Mouse (Mus musculus) stomach, embryonic 14.5 days (tissue): ENCODE data around the gene Piwil4. TPM values are rescaled to one million over a fixed set of nuclear protein-coding genes. Genes with fewer than 3 reads are reported as not detected.

ENCODE experiments used
- ATAC-seq: fragments of 200-750 bp; cut with Nextera tagmentation; 2 replicates; pipeline ENCODE4 v1.8.0; 2017; ENCODE audit warnings: low read depth, moderate TSS enrichment; ENCODE audit not compliant: insufficient number of reproducible peaks, insufficient read depth, low FRiP score
- H3K27ac ChIP-seq: fragments of 300-500 bp; sonication (generic); 2 replicates; pipeline ENCODE4 v1.5.1; 2014; ENCODE audit warnings: mild to moderate bottlenecking, low read length, moderate library complexity, mixed read lengths
- H3K27me3 ChIP-seq: fragments of 300-500 bp; sonication (generic); 2 replicates; pipeline ENCODE4 v1.6.1; 2014; ENCODE audit warnings: low read length, control low read depth, mixed read lengths; ENCODE audit not compliant: control insufficient read depth, insufficient read depth
- H3K36me3 ChIP-seq: fragments of 300-500 bp; sonication (generic); 2 replicates; pipeline ENCODE4 v1.6.1; 2014; ENCODE audit warnings: mild to moderate bottlenecking, control low read depth, low read length, moderate library complexity, mixed read lengths; ENCODE audit not compliant: control insufficient read depth, insufficient read depth
- H3K4me1 ChIP-seq: fragments of 300-500 bp; sonication (generic); 2 replicates; pipeline ENCODE4 v1.6.1; 2014; ENCODE audit warnings: low read length, control low read depth, mixed read lengths; ENCODE audit not compliant: control insufficient read depth, insufficient read depth
- H3K4me2 ChIP-seq: fragments of 300-500 bp; sonication (generic); replicated peaks from 2 replicates; pipeline ENCODE4 v1.6.1; 2014; ENCODE audit warnings: low read depth, low read length, control low read depth
- H3K4me3 ChIP-seq: fragments of 300-500 bp; sonication (generic); 2 replicates; pipeline ENCODE4 v1.5.1; 2014; ENCODE audit warnings: low read depth, low read length, control low read depth
- H3K9ac ChIP-seq: fragments of 300-500 bp; sonication (generic); replicated peaks from 2 replicates; pipeline ENCODE4 v1.6.1; 2014; ENCODE audit warnings: low read depth, mild to moderate bottlenecking, control low read depth, low read length, moderate library complexity, mixed read lengths
- H3K9me3 ChIP-seq: fragments of 300-500 bp; sonication (generic); 2 replicates; pipeline ENCODE4 v1.6.1; 2016; ENCODE audit warnings: low read depth, low read length, control low read depth; ENCODE audit not compliant: control insufficient read depth
- WGBS: fragments of 180-500 bp; shearing (Covaris S2); extraction: QIAGEN DNeasy Blood & Tissue Kit; methylation state at CpG from one replicate; pipeline ENCODE4 v1.1.7; 2014; 5-methylcytosine and 5-hydroxymethylcytosine counted together
- polyA plus RNA-seq: library from polyadenylated mRNA; unstranded; fragments of >200 nt; fragmentation: Nextera tagmentation; extraction: Ambion mirVana; gene quantifications from 2 replicates; pipeline ENCODE4 v1.2.1, GENCODE M21; 2014

Gene Piwil4
- polyA plus RNA-seq, 1 experiment from 2014 or later = 0.12 TPM

DNA sequence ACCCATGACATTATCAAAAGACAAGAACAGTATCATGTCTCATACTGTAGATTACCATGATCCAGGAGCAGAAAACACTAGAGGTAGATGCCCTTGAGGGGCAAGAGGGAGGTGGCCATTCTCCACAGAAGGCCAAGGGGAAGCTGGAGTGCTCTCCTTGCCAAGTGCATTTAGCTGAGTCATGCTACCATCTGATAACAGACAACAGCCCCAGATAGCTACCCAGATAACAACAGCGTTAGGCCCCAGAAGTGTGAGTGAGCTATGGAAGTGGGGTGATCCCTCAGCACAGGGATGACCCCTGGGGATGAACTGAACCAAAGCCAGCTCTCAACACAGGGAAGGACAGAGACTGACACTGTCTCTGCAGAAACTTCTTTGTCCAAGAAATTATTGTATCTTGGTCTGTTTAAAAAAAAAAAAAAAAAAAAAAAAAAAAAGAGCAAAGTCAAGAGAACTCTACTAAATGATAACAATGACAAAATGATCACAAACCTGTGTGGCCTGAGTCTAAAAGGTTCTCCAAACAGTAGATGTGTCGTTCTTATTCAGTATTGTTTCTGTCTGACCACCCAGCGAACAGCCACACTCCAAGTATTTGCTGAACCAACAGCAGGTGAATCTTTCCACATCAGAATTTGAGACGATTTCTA lies 909 bp downstream of the Piwil4 start:
- H3K4me2 ChIP-seq = no peak overlapping the region
- H3K36me3 ChIP-seq = no peaks in the 10 kb centered on the region
- no peak overlapping the region for H3K4me3 ChIP-seq
- 66% methylated on average over 4 of the region's 4 CpGs for WGBS
- H3K27ac ChIP-seq = no peak overlapping the region
- H3K9me3 ChIP-seq = no peaks in the 10 kb centered on the region
- H3K4me1 ChIP-seq = no peaks in the 10 kb centered on the region
- no peak overlapping the region for H3K9ac ChIP-seq
- H3K27me3 ChIP-seq = no peaks in the 10 kb centered on the region
- ATAC-seq = no peak

DNA sequence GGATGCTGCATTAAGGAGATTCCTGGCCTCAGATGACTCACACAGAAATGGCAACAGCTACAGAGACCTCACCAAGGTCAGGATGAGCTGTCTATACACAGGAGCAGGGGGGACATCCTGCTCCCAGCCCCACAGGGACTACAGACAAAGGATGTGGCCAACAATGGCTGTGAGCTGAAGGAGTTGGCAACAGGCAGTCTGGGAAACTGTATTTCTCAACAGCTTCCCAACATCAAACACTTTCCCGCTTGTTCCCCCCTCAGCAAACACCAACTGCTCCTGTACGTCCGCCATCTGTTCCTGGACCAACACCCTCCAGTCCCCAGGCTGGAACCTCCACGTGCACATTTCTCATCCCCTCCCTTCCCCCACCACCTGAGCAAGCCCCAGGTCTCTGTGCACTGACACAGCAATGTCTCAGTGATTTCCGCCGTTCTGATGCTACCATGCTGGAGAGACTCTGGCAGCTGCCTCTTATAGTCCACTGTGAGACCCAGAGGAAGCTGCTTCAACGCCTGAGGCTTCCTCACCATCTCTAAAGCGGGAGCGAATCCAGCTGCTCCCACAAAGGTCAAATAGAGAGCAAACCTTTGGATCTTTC lies 9.5 kb downstream of the Piwil4 start:
- WGBS = 20% methylated on average over 9 of the region's 9 CpGs
- Histone ChIP-seq H3K27me3 (no peaks in the 10 kb centered on the region), H3K9ac (no peak overlapping the region), H3K9me3 (no peaks in the 10 kb centered on the region), H3K4me3 (no peak overlapping the region), H3K27ac (no peak overlapping the region), H3K4me2 (no peak overlapping the region), H3K4me1 (peaks cover 5% of the 10 kb centered on the region; the same call in 1 of the 2 replicates), H3K36me3 (no peaks in the 10 kb centered on the region)
- peak; percentile 75; the same call in 1 of the 2 replicates for ATAC-seq

DNA sequence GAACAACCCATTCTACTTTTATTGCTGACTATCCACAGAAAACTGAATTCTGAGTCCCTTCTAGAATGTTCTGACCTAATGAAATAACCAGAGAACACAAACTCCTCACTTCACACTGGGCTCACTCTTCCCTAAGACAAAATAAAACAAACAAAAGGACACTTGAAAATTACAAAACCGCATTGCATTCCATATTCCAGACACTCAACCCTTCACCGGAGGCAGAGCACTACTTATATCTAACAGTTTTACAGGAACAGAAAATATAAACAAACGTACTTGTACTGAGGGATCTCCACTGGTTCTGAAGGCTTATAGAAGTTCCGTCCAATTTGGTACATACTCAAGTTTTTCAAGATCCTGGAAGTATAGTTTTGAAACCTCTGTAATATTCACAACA lies 12.2 kb downstream of the Piwil4 start:
- WGBS = 69% methylated on average over 4 of the region's 4 CpGs
- Histone ChIP-seq H3K9ac (no peak overlapping the region), H3K4me1 (peaks cover 5% of the 10 kb centered on the region; the same call in 1 of the 2 replicates), H3K27ac (no peak overlapping the region), H3K9me3 (no peaks in the 10 kb centered on the region), H3K27me3 (no peaks in the 10 kb centered on the region), H3K36me3 (no peaks in the 10 kb centered on the region), H3K4me2 (no peak overlapping the region), H3K4me3 (no peak overlapping the region)
- ATAC-seq = no peak

DNA sequence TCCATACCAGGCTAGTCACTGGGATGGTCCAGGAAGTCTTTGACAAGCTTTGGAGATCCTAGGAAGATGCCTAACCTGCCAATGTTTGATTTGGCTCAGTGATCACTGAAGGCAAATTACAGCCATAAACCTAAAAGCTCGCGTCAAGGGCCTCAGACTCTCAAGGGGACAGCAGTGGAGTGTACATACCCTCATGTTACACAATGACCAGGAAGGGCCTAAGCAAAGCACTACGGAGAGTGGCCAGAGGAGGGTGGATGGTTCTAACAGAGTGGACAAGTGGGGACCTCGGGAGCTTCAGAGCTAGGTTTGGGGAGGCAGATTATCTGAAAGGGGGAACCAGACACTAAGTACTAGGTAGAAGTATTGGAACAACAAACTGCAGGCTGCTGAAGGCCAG lies 13.9 kb downstream of the Piwil4 start:
- Histone ChIP-seq H3K4me3 (no peak overlapping the region), H3K4me1 (peaks cover 5% of the 10 kb centered on the region; the same call in 1 of the 2 replicates), H3K9me3 (no peaks in the 10 kb centered on the region), H3K36me3 (no peaks in the 10 kb centered on the region), H3K9ac (no peak overlapping the region), H3K27me3 (no peaks in the 10 kb centered on the region), H3K27ac (no peak overlapping the region), H3K4me2 (no peak overlapping the region)
- no peak for ATAC-seq
- WGBS = 90% methylated on average over 4 of the region's 4 CpGs

DNA sequence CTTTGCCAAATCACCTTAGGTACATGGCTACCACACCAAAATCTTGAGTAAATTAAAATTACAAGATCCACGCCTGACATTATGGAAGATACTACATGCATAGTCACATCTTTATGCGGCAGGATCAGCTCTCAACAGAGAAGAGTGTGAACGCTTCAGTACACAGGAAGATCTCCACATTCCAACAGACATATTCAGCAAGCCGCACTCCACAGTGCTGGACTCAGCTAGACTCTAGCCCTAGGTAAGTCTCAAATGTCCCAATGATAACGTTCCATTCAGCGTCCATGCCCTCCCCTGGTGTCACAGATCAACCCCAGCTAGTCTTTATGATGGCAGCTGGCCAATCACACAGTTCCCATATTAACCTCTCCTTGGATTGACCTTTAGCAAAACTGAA lies 14.5 kb downstream of the Piwil4 start:
- Histone ChIP-seq H3K27ac (no peak overlapping the region), H3K4me3 (no peak overlapping the region), H3K4me2 (no peak overlapping the region), H3K36me3 (no peaks in the 10 kb centered on the region), H3K9me3 (no peaks in the 10 kb centered on the region), H3K4me1 (peaks cover 3% of the 10 kb centered on the region; the same call in 1 of the 2 replicates), H3K27me3 (no peaks in the 10 kb centered on the region), H3K9ac (no peak overlapping the region)
- 89% methylated on average over 6 of the region's 6 CpGs for WGBS
- ATAC-seq = no peak

DNA sequence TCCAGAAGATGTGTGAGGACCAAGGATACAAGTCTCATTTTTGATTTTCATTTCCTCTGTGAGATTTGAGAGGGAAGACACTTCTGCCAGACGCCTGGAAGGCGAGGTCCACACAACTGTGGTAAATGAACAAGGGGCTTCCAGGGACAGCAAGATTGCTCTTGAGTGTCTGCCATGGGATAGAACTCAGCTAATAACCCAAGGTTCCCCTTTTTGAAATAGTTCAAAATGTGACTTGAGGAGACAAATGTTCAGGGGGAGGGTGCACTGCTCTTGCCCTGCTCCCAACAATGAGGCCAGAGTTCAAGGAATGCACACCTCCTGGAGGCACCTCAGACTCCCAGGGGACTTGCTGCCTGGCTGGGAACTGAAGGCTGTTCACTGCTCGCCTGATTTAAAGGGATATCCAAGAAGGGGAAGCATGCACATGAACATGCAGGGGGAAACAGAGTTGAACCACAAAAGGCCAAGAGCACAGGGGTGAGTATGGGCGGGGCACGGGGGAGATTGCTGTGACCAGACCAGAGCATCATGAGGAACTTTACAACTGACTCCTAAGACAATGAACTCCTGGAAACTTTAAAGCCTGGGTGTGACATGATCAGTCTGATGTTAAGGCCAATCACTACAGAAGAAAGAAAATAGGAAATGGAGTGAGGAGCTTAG lies 15.6 kb downstream of the Piwil4 start:
- no peak overlapping the region for H3K4me2 ChIP-seq
- no peak overlapping the region for H3K9ac ChIP-seq
- no peaks in the 10 kb centered on the region for H3K27me3 ChIP-seq
- no peak overlapping the region for H3K4me3 ChIP-seq
- no peaks in the 10 kb centered on the region for H3K4me1 ChIP-seq
- no peaks in the 10 kb centered on the region for H3K9me3 ChIP-seq
- ATAC-seq = no peak
- 70% methylated on average over 5 of the region's 5 CpGs for WGBS
- H3K27ac ChIP-seq = no peak overlapping the region
- no peaks in the 10 kb centered on the region for H3K36me3 ChIP-seq

DNA sequence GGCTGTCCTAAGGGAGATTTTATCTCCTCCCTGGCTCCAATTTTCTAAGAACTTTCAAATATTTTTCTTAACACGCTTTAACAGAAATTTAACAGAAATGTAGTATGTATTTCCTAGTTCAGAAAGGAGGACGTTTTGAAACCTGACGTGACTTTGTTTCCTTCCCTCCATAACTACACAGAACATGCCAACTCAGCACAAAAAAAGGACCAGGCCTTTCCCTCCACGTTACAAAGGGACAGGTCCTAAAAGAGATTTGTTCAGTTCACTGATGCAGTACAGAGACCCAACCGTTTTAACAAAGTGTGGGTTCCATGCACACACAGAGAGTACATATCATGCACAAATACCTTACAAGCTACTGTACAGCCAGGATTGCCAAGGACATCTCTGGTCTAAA lies 18.9 kb downstream of the Piwil4 start:
- no peaks in the 10 kb centered on the region for H3K36me3 ChIP-seq
- ATAC-seq = no peak
- 79% methylated on average over 5 of the region's 5 CpGs for WGBS

DNA sequence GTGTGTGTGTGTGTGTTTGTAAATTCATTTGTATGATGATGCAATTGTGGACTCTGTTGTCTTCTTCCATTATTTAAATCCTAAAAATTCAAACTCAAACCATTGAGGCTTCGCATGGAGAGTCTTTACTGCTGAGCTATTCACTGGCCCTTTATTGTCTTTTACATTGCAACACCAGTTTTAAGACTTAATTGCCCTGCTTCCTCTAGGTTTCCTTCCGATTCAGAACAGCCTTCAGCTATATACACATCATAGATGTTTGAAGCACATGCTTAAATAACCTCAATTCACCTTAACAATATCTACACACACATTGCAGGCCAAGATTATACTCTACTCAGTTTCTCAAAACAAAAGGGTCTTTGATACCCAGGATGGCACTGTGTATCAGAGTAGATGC lies 20.1 kb downstream of the Piwil4 start:
- H3K27me3 ChIP-seq = no peaks in the 10 kb centered on the region
- H3K27ac ChIP-seq = no peak overlapping the region
- H3K9ac ChIP-seq = no peak overlapping the region
- ATAC-seq = no peak
- H3K4me1 ChIP-seq = no peaks in the 10 kb centered on the region; the same call in 1 of the 2 replicates
- H3K4me2 ChIP-seq = no peak overlapping the region
- H3K4me3 ChIP-seq = no peak overlapping the region
- no peaks in the 10 kb centered on the region for H3K36me3 ChIP-seq
- 71% methylated on average over 2 of the region's 2 CpGs for WGBS
- no peaks in the 10 kb centered on the region for H3K9me3 ChIP-seq

More for the DNA sequence above, 18.9 kb downstream of the Piwil4 start:
- Histone ChIP-seq H3K9ac (no peak overlapping the region), H3K9me3 (no peaks in the 10 kb centered on the region), H3K4me3 (no peak overlapping the region), H3K4me1 (no peaks in the 10 kb centered on the region; the same call in 1 of the 2 replicates), H3K27ac (no peak overlapping the region), H3K27me3 (no peaks in the 10 kb centered on the region), H3K4me2 (no peak overlapping the region)
